Mouse (Mus musculus) lung, adult 2 months (tissue): ENCODE data around the gene Tm6sf1.

ENCODE experiments used
- CTCF ChIP-seq: fragments of 200-500 bp; IDR thresholded peaks from 2 replicates; pipeline ENCODE4 v1.5.1; 2011; ENCODE audit warnings: mild to moderate bottlenecking, low read length, control low read depth; ENCODE audit not compliant: insufficient read depth
- POLR2A ChIP-seq: fragments of 200-500 bp; IDR thresholded peaks from 2 replicates; pipeline ENCODE4 v1.6.1; 2011; ENCODE audit warnings: low read depth, mild to moderate bottlenecking, control low read depth, low read length, borderline replicate concordance; ENCODE audit errors: extremely low read depth

DNA sequence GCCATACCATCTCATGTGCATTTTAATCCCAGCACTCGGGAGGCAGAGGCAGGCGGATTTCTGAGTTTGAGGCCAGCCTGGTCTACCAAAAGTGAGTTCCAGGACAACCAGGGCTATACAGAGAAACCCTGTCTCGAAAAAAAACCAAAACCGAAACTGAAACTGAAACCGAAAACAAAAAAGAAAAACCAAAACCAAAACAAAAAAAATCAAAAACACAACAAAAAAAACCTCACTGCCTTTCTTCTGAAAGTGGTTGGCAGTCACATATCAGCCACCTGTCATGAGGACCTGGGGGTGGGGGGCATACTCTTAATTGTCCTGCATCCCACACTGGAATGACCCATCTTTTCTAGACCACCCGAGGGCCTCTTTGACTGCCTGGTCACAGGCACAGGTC lies 5.8 kb downstream of the Tm6sf1 start:
- TF ChIP-seq CTCF: no peak
- no peak for TF ChIP-seq POLR2A
